Mouse (Mus musculus) lung, embryonic 14.5 days (tissue): ENCODE results near the gene Tc2n. TPM values are rescaled to one million over a fixed set of nuclear protein-coding genes. Genes with fewer than 3 reads are reported as not detected.
A peak's percentile ranks its signal among the peaks of the same experiment; 100 is the strongest.

Source experiments
- ATAC-seq: fragments of 200-750 bp; cut with Nextera tagmentation; 2 replicates; pipeline ENCODE4 v1.8.0; 2017; ENCODE audit warnings: mild to moderate bottlenecking, moderate TSS enrichment, moderate library complexity; ENCODE audit not compliant: insufficient read depth
- DNase-seq: peaks from one replicate; pipeline ENCODE4 v3.0.0-alpha.2; 2015
- H3K27ac ChIP-seq: fragments of 300-500 bp; sonication (generic); 2 replicates; pipeline ENCODE4 v1.5.1; 2014; ENCODE audit warnings: low read depth, mild to moderate bottlenecking, moderate library complexity
- H3K27me3 ChIP-seq: fragments of 300-500 bp; sonication (generic); 2 replicates; pipeline ENCODE4 v1.6.1; 2014; ENCODE audit warnings: low read length, control low read depth; ENCODE audit not compliant: insufficient read depth
- H3K36me3 ChIP-seq: fragments of 300-500 bp; sonication (generic); 2 replicates; pipeline ENCODE4 v1.6.1; 2014; ENCODE audit warnings: control low read depth; ENCODE audit not compliant: insufficient read depth
- H3K4me1 ChIP-seq: fragments of 300-500 bp; sonication (generic); 2 replicates; pipeline ENCODE4 v1.6.1; 2014; ENCODE audit warnings: antibody characterized with exemption, control low read depth; ENCODE audit not compliant: insufficient read depth
- H3K4me2 ChIP-seq: fragments of 300-500 bp; sonication (generic); 2 replicates; pipeline ENCODE4 v1.6.1; 2014; ENCODE audit warnings: mild to moderate bottlenecking
- H3K4me3 ChIP-seq: fragments of 300-500 bp; sonication (generic); 2 replicates; pipeline ENCODE4 v1.5.1; 2014; ENCODE audit warnings: low read depth, low read length
- H3K9ac ChIP-seq: fragments of 300-500 bp; sonication (generic); 2 replicates; pipeline ENCODE4 v1.6.1; 2014
- H3K9me3 ChIP-seq: fragments of 300-500 bp; sonication (generic); 2 replicates; pipeline ENCODE4 v1.6.1; 2016; ENCODE audit warnings: low read depth, low read length, control low read depth
- CTCF ChIP-seq: IDR thresholded peaks from 2 replicates; pipeline ENCODE4 v1.5.1; 2016; ENCODE audit warnings: antibody characterized with exemption, low read depth
- WGBS: fragments of 180-500 bp; shearing (Covaris S2); extraction: QIAGEN DNeasy Blood & Tissue Kit; methylation state at CpG from one replicate; pipeline ENCODE4 v1.1.7; 2014; 5-methylcytosine and 5-hydroxymethylcytosine counted together
- polyA plus RNA-seq: library from polyadenylated mRNA; unstranded; fragments of >200 nt; fragmentation: Nextera tagmentation; extraction: Ambion mirVana; gene quantifications from 2 replicates; pipeline ENCODE4 v1.2.1, GENCODE M21; 2014

Tc2n gene
- polyA plus RNA-seq, 1 experiment from 2014 or later = 2.4 TPM

DNA sequence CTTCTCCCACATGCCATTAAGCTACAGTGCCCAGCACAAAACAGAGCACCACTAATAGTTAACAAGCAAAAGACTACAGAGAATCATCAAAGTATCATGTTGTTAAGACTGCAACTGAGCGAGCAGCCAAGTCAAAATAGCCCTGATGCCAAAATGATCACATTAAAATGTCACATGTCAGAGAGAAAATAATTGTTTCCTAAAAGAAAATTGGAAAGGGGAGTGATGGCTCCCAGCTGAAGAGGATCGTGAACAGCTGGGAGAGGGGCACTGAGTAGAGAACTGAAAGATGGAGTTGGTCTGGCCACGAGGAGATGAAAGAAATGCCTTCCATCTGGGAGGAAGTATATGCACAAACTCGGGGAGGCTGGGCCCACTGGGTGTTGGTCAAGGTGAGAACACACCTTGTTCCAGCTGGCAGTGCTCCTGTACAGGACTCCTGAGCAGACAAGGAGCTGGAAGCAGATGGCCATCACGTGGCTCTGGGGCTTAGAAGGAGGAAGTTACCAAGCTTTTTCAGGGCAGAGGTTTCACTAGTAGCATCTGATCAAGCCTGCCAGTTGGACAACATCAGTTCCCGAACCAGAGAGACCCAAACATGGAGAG is 41.2 kb upstream of the Tc2n start:
- Histone ChIP-seq H3K9me3 (no peaks in the 10 kb centered on the region), H3K4me1 (0 out of 2 replicates have a peak, but pooled peaks cover 6% of the 10 kb centered on the region), H3K4me3 (no peak overlapping the region), H3K9ac (no peak overlapping the region), H3K36me3 (no peaks in the 10 kb centered on the region), H3K4me2 (no peak overlapping the region), H3K27me3 (no peaks in the 10 kb centered on the region), H3K27ac (no peak overlapping the region)
- 46% methylated on average over 6 of the region's 6 CpGs for WGBS
- TF ChIP-seq CTCF = no peak
- peak; percentile 45 for DNase-seq
- no peak; the same call in 1 of the 2 replicates for ATAC-seq

DNA sequence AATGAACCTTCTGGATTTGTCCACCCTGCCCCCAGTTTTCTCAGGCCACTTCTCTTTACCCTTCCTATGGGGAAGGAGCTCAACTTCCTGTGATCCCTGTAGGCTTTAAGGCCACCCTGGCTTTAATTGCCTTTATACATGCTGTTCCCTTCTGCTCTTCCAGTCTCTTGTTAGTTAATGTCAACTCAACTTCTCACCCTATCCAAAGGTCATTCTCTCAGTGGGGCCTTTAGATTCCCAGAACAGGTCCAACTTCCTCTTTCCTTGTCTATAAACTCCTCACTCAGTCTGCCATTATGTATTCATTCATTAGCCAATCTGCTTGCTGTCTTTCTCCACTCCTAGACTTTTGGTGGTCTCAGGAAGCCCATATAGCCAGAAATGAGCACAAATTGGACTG is 40.4 kb upstream of the Tc2n start:
- H3K4me3 ChIP-seq = no peak overlapping the region
- H3K9ac ChIP-seq = no peak overlapping the region
- H3K27ac ChIP-seq = no peak overlapping the region
- ATAC-seq = no peak
- H3K4me1 ChIP-seq = 0 out of 2 replicates have a peak, but pooled peaks cover 6% of the 10 kb centered on the region
- no peak for TF ChIP-seq CTCF
- H3K4me2 ChIP-seq = no peak overlapping the region
- no peaks in the 10 kb centered on the region for H3K9me3 ChIP-seq
- no peaks in the 10 kb centered on the region for H3K36me3 ChIP-seq
- no peak for DNase-seq
- H3K27me3 ChIP-seq = no peaks in the 10 kb centered on the region

DNA sequence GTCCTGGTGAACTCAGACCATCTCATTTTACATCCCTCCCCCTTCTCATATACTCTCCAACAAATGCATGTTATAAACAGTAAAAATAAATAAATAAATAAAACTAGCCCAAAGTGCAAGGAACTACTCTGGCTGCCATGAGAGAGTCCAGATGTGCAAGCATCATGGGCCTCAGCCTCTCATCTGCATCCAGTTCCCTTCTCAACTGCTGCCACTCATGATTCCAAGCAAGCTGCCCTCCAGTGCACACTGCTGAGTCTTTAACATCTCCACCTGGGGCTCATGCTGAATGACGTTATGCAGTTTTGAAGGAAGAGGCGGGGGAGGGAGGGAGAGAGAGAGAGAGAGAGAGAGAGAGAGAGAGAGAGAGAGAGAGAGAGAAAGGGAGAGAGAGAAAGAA is 24.1 kb upstream of the Tc2n start:
- no peaks in the 10 kb centered on the region for H3K27me3 ChIP-seq
- H3K27ac ChIP-seq = no peak overlapping the region
- DNase-seq (no peak), ATAC-seq (no peak)
- WGBS = 48% methylated on average over 2 of the region's 2 CpGs
- no peak overlapping the region for H3K4me2 ChIP-seq
- H3K4me1 ChIP-seq = no peaks in the 10 kb centered on the region
- no peak for TF ChIP-seq CTCF
- H3K9ac ChIP-seq = no peak overlapping the region
- no peaks in the 10 kb centered on the region for H3K36me3 ChIP-seq
- no peak overlapping the region for H3K4me3 ChIP-seq
- H3K9me3 ChIP-seq = no peaks in the 10 kb centered on the region

DNA sequence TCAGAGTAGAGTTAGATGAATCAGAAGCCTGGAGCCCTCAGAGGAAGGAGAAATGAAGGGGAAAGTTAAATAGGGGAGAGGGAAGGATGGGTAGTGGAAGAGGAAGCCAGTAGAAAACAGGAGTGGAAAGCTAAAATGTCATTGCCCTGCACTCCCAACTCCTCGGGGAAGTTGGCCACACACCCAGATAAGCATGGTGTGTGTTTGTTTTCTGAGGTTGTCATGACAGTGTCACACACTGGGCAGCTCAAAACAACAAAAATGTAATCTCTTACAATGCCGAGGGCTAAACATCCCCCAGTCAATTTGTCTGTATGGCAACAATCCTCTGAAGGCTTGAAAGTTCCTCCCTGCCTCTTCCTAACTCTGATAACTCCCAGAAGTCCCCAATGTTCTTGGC is 22.2 kb upstream of the Tc2n start:
- Histone ChIP-seq H3K9ac (no peak overlapping the region), H3K4me3 (no peak overlapping the region), H3K36me3 (no peaks in the 10 kb centered on the region), H3K4me1 (no peaks in the 10 kb centered on the region), H3K4me2 (no peak overlapping the region), H3K27me3 (no peaks in the 10 kb centered on the region), H3K27ac (no peak overlapping the region), H3K9me3 (no peaks in the 10 kb centered on the region)
- no peak for DNase-seq
- ATAC-seq = no peak
- TF ChIP-seq CTCF = no peak
- 31% methylated on average over 2 of the region's 2 CpGs for WGBS

DNA sequence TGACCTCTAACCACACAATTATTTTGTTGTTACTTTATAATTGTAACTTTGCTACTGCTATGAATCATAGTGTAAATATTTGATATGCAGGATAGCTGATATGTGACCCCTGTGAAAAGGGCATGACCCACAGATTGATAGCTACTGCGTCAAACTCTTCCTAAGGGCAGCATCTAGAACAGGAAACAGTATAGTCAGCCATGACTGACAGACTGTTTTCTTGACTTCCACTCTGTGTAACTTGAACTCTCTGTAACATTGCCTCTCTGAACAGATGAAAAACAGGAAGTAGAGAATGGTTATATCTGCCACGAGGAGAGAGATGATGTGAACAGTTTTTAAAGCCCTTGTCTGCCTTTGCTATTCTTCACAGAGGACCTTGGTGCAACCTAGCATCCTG is 21.7 kb upstream of the Tc2n start:
- H3K27ac ChIP-seq = no peak overlapping the region
- no peaks in the 10 kb centered on the region for H3K36me3 ChIP-seq
- no peaks in the 10 kb centered on the region for H3K27me3 ChIP-seq
- ATAC-seq = no peak
- H3K4me2 ChIP-seq = no peak overlapping the region
- H3K4me1 ChIP-seq = no peaks in the 10 kb centered on the region
- no peaks in the 10 kb centered on the region for H3K9me3 ChIP-seq
- no peak for TF ChIP-seq CTCF
- DNase-seq = no peak
- 13% methylated on average over 2 of the region's 2 CpGs for WGBS
- no peak overlapping the region for H3K9ac ChIP-seq
- no peak overlapping the region for H3K4me3 ChIP-seq

DNA sequence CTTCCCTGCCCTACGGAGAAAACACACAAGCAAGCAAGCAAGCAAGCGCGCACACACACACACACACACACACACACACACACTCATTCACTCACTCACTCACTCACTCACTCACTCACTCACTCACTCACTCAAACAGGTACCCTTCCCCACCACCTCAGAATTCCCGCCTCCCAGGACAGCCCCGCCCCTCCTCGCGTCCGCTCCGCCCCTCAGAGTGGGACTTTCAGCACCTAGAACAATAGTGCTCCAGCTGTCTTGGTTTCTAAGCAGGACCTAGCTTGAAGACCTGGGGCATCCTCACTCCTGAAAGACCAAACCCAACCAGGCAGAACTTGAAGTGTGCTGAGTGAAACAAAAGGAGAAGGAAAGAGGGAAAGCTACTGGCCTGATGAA is 430 bp upstream of the Tc2n start:
- Histone ChIP-seq H3K4me2 (peak overlapping the region; percentile 83), H3K4me1 (no peaks in the 10 kb centered on the region), H3K27me3 (peaks cover 9% of the 10 kb centered on the region), H3K9me3 (no peaks in the 10 kb centered on the region), H3K36me3 (no peaks in the 10 kb centered on the region), H3K9ac (no peak overlapping the region), H3K4me3 (peak overlapping the region; percentile 61), H3K27ac (no peak overlapping the region)
- no peak for TF ChIP-seq CTCF
- DNase-seq = peak; percentile 41
- ATAC-seq = peak; percentile 75
- 4% methylated on average over 9 of the region's 9 CpGs for WGBS

DNA sequence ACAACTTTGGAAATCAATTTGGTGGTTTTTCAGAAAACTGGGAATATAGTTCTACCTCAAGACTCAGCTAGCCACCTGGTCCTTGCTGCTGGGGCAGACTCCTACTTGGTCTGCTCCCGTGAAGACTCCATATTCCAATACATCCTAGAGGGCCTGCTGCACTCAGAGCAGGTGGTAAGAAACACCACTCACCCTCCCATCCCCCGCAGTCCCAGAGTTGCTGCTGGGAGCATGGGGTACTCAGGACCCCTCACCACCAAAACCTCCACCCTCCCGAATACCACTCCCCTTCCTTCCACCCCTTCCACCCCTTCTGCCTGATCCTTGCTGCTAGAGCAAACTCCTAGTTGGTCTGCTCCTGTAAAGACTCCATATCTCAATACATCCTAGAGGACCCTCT is 19.1 kb downstream of the Tc2n start:
- no peak overlapping the region for H3K4me3 ChIP-seq
- H3K27me3 ChIP-seq = no peaks in the 10 kb centered on the region
- no peaks in the 10 kb centered on the region for H3K4me1 ChIP-seq
- no peaks in the 10 kb centered on the region for H3K36me3 ChIP-seq
- TF ChIP-seq CTCF = no peak
- ATAC-seq = no peak
- DNase-seq = no peak
- no peaks in the 10 kb centered on the region for H3K9me3 ChIP-seq
- 72% methylated on average over 3 of the region's 3 CpGs for WGBS
- H3K4me2 ChIP-seq = no peak overlapping the region
- H3K27ac ChIP-seq = no peak overlapping the region
- H3K9ac ChIP-seq = no peak overlapping the region

GRCm38 (mm10) chr12:101696521-101696920 is 21.8 kb downstream of the Tc2n start:
- Histone ChIP-seq H3K27me3 (no peaks in the 10 kb centered on the region), H3K4me1 (no peaks in the 10 kb centered on the region), H3K36me3 (no peaks in the 10 kb centered on the region), H3K4me2 (no peak overlapping the region), H3K4me3 (no peak overlapping the region), H3K9ac (no peak overlapping the region), H3K27ac (no peak overlapping the region), H3K9me3 (no peaks in the 10 kb centered on the region)
- TF ChIP-seq CTCF = no peak
- WGBS = 69% methylated on average over 1 of the region's 1 CpGs
- no peak for ATAC-seq
- no peak for DNase-seq
